Mouse (Mus musculus) left cerebral cortex, adult 9 months (tissue): ENCODE measurements at regions not wholly inside any gene's neighbourhood (a gene's known extent, or its start where the extent isn't known, plus 50 kb on each side); places are given as distances from the start of the nearest gene placed in this dataset.
A peak's percentile ranks its signal among the peaks of the same experiment; 100 is the strongest.

Source experiments
- DNase-seq, 2 experiments: peaks; one replicate each; pipeline ENCODE4 v3.0.0; 2022; ENCODE audit warnings: low spot score in 2 of 2

DNA sequence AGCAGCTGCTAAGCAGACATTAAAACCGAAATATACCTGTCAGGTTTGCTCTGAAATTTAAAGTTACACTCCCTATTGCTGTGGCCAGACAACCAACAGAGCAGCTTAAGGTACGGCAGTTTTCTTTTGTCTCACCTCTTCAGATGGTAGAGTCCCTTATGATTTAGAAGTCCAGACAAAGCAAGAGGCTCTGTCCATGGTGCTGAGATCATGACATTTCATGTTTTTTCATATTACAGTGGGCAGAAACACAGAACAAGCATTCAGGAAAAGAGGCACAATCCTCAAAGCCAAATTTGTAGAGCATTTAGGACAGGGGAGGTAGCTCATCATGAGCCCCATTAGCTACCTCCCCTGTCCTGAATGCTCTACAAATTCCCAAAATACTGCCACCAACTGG is 620.0 kb downstream of the Dnah5 start:
- no peak for DNase-seq

DNA sequence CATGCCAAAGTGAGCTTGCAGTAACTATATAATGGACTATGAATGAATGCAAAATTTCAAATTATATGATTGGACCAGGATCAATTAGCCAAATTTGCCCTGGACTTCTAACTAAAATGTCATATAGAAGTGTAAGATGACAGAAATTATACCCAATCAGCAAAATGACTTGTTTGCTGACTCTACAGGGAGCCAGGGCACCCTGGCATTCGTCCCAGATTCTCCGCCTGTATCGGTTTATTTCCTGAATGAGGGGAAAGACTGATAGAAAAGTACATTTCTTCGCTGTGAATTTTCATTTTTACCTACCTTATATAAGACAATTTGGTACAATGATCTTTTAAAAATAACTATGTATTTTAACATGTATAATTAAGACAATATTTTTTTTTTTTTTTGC is 631.3 kb downstream of the Dnah5 start:
- DNase-seq: no peak

DNA sequence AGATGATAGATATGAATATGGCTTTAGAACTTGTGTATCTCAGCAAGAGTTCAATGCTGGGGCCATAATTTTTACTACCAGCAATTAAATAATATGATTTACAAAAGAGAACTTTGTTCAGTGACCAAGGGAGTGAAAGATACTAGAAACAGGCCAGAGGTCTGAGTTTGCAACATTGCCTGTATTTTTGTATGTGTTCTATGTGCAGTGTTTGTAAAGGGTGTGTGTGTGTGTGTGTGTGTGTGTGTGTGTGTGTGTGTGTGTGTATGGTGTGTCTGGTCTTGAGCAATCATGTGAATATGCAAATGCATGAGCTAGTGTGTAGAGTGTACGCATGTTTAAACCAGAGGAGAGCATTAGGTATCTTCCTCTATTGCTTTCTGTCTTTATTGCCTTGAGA is 636.8 kb downstream of the Dnah5 start:
- DNase-seq: no peak

DNA sequence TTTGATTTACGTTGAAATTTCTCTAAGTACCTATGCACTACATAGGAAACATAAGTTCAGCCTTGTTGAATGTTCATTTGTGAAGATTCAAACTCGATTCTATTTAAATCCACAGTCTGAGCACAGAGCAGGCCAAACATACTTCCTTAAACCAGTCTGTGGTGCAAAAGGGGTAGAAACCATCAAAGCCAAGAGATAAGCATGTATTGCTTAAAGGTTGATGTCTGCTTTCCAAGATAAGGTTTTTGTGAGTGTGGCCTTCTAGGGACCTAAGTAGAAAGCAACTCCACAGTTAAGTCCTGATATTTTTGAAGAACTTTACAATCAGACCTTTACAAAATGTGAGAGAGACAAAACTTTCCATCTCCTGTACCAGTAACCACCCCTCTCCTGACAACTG is 652.9 kb downstream of the Dnah5 start:
- DNase-seq: no peak

DNA sequence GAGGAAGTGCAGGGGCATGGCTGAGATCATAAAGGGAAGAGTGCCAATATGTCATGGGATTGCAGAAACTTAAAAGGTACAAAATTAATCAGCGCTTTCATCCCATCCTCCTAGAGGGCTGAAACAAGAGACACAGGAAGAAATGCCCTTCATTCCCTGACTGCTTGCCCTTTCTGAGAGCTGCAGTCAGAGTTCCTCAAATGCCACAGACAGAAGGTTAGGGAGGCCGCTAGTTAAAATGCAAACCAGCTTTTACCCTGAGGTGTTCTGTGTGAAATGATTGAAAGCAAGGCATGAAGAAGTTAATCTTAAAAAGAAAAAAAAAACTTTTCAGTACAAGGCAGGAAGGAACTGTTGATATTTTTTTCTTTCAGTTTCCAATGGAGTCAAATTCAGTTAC is 654.6 kb downstream of the Dnah5 start:
- no peak for DNase-seq

DNA sequence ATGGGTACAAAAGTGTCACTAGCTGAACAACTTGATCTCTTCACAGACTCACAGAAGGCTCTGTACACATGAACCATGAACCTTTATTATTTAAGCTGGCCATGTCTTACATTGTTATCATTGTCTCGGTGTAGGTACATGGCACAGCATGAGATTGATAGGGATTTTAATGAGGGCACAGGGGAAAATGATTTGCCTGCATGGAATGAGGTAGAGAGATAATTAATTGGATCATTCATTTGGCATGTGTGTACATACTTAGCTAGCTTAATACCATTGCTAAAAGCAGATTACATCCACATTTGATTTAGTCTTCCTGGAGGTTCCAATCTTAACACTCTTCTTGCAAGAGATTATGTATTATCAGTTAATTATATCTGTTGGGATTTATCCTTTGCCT is 660.5 kb downstream of the Dnah5 start:
- no peak for DNase-seq

DNA sequence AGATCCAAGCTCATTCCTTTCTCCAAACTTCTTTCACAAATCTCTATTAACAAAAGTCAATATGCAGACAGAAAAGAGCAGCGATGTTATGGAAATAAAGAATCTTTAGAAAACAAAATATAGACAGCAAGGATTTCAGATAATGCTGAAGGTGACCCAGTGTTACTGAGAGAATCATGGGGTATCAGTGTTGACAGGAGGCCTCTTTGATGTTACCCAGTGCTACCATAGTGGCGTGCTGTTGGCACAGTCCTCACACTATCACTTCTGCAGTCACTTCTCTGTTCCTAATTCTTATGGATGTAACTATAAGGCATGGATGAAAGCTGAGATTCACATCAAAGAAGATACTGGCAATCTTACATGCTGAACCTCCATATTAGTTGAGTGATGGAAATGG is 661.4 kb downstream of the Dnah5 start:
- no peak for DNase-seq

DNA sequence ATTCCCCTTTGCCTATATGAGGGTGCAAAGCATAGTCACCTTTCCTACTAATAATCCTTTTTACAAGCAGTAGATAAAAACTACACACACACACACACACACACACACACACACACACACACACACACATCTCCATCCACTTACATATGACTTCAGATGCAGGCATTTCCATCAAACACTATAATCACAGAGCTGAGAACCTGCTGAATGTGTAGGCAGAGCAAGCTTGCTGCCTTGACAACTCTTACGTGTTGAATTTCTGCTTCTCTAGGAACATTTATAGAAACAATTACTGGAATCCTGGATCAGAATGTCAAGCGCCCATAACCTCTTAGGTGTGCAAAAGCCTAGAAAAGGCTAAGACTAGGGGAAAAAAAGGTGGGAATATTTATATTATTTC is 669.4 kb downstream of the Dnah5 start:
- peak; percentile 4 to 28 for DNase-seq

DNA sequence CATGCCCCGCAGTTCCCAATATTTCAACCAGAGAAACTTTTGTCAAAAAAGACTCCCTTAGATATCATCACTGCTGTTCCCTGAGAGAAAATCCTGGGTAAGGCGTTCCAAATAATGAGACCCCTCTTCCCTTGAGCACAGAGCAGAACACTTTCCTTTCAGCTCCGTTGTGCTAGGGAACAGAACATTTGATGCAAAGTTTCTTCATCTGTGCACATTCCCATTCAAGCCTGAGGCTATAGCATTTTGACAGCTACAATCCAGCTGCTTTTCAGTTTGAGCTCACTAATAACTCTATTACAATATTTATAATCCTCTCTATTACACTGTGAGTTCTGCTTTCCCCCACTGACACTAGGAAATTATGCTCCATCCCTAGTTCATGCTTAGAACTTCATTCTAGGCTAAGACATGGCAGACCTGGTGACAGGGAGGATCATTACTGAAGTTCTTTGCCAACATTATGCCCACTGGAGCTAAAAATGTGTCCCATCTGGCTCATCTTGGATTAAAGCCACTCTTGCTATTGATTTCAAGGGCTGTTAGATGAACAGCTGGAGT is 692.8 kb downstream of the Dnah5 start:
- no peak for DNase-seq

DNA sequence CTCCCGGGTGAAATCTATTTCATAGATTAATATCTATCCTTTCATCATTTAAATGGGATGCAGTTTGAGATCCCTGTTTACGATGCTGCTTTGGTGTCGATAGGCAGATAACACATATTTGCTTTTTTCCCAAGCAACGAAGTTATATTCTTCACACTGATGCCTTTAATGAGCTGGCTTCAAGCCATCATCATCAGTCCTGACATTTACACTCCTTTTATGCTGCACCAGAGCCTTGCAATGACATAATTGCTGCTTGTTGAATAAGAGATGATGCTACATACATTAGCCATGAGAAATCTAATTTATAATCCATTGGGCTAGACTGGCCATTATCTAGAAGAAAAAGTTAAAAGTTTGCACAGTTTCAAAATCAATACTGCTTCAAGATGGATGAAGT is 718.9 kb downstream of the Dnah5 start:
- no peak for DNase-seq

DNA sequence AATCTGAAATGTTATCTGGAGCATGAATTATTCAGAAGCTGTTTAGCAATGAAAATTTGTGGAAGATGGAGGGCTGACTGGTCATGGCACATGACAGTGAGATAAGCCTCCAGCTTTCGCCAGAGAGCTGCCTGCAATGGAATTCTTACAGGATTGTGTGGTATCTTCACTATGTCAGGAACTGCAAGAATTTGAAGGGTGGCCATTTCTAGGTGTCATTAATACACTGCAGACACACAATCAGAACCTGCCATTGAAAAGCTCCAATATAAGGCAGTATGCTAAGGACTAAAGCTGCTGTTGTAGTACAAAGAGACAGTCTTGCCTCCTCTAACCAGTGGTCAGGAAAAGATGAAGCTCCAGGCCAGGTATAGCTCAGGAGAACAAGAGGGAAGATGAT is 744.7 kb downstream of the Dnah5 start:
- DNase-seq: no peak
